8 mouse cellular contexts compared by ENCODE assay signal in genomic region chr11:73175612-73176011, GRCm38 (mm10). TPM values are rescaled to one million over a fixed set of nuclear protein-coding genes. Genes with fewer than 3 reads are reported as not detected.
DNase-seq lines count a peak whose midpoint lies in the region; ATAC-seq lines count a peak whose summit lies in the region.

No protein-coding gene starts in this region.

- no peak for DNase-seq in heart, postnatal 14 days
- no peak for DNase-seq in forebrain, embryonic 10.5 days (ENCODE audit: extremely low spot score, low spot score)
- DNase-seq in kidney, postnatal 10 days = peak; percentile 83
- peak; percentile 70 to 88 for DNase-seq in lung, postnatal 4 days
- no peak for DNase-seq in layer of hippocampus, adult 11-12 months (ENCODE audit: low spot score)
- no peak for DNase-seq in ovary, postnatal 36 days (ENCODE audit: low spot score)

- intact Hi-C loops in heart, postnatal 14 days (cut with DNase I) = loop anchor here (5.0 kb wide), 1 partner anchor 38 kb away; the partner anchor contains the start of gene Haspin

- H3K4me1 ChIP-seq in heart, embryonic 16.5 days (ENCODE audit: control insufficient read depth, insufficient read depth, low read length) = peaks cover 39% of the 10 kb centered on the region
- peaks cover 28% of the 10 kb centered on the region for H3K4me1 ChIP-seq in forebrain, embryonic 10.5 days

- H3K36me3 ChIP-seq in heart, embryonic 16.5 days (ENCODE audit: control insufficient read depth, insufficient read depth) = peaks cover 5% of the 10 kb centered on the region; the same call in 1 of the 2 replicates
- peaks cover 47% of the 10 kb centered on the region for H3K36me3 ChIP-seq in forebrain, embryonic 10.5 days (replicated peaks)

- ATAC-seq in heart, embryonic 16.5 days (replicated peaks; ENCODE audit: extremely low read depth, insufficient read depth, low FRiP score) = no peak
- ATAC-seq in activated CD4-positive, CD25-positive, alpha-beta regulatory T cell, adult 4 months = no peak

- H3K27me3 ChIP-seq in heart, embryonic 16.5 days (ENCODE audit: control insufficient read depth, insufficient read depth, low read length) = no peaks in the 10 kb centered on the region
- H3K27me3 ChIP-seq in forebrain, embryonic 10.5 days (ENCODE audit: poor library complexity, severe bottlenecking) = no peaks in the 10 kb centered on the region

- H3K9ac ChIP-seq in heart, embryonic 16.5 days (ENCODE audit: low read length) = peak overlapping the region; percentile 91

- H3K4me3 ChIP-seq in heart, embryonic 16.5 days (ENCODE audit: low read length) = peak overlapping the region; percentile 98
- peak overlapping the region; percentile 73 for H3K4me3 ChIP-seq in forebrain, embryonic 10.5 days

- H3K27ac ChIP-seq in heart, embryonic 16.5 days (ENCODE audit: low read length) = no peak overlapping the region
- no peak overlapping the region for H3K27ac ChIP-seq in forebrain, embryonic 10.5 days

- no peaks in the 10 kb centered on the region for H3K9me3 ChIP-seq in heart, embryonic 16.5 days (replicated peaks; ENCODE audit: control insufficient read depth, low read length)
- H3K9me3 ChIP-seq in forebrain, embryonic 10.5 days = no peaks in the 10 kb centered on the region

- peak overlapping the region; percentile 91 for H3K4me2 ChIP-seq in heart, embryonic 16.5 days (ENCODE audit: low read depth, low read length)

- WGBS in heart, embryonic 16.5 days = 39% methylated on average over 8 of the region's 8 CpGs
- 55% methylated on average over 8 of the region's 8 CpGs for WGBS in forebrain, embryonic 10.5 days

RNA-seq across cellular contexts. Expression of gene Emc6, which starts 1.2 kb away (rescaled TPM):
- 105 and 113 TPM in 2 replicates for polyA plus RNA-seq in heart, embryonic 16.5 days (2015; fragmentation: Nextera tagmentation; extraction: Ambion mirVana)
- 10 to 100 TPM; 72.4 to 75.5 TPM for total RNA-seq in heart, postnatal 14 days (2021)
- 135 and 138 TPM in 2 replicates for polyA plus RNA-seq in forebrain, embryonic 10.5 days (2016; fragmentation: Nextera tagmentation; extraction: Ambion mirVana)
- 10 to 100 TPM; 50.2 to 65.2 TPM for polyA plus RNA-seq in activated CD4-positive, CD25-positive, alpha-beta regulatory T cell, adult 4 months (2017; shearing (Covaris generic))

RNA-seq across cellular contexts. Expression of gene Tax1bp3, which starts 1.3 kb away (rescaled TPM):
- polyA plus RNA-seq in heart, embryonic 16.5 days (2015; fragmentation: Nextera tagmentation; extraction: Ambion mirVana) = 237 and 257 TPM in 2 replicates
- total RNA-seq in heart, postnatal 14 days (2021) = 10 to 100 TPM; 55.3 to 62.3 TPM
- 143 TPM in 2 replicates for polyA plus RNA-seq in forebrain, embryonic 10.5 days (2016; fragmentation: Nextera tagmentation; extraction: Ambion mirVana)
- polyA plus RNA-seq in activated CD4-positive, CD25-positive, alpha-beta regulatory T cell, adult 4 months (2017; shearing (Covaris generic)) = 10 to 100 TPM; 20.6 to 28.4 TPM

RNA-seq across cellular contexts. Expression of gene P2rx5, which starts 15.4 kb away (rescaled TPM):
- polyA plus RNA-seq in heart, embryonic 16.5 days (2015; fragmentation: Nextera tagmentation; extraction: Ambion mirVana) = 2.2 and 2.9 TPM in 2 replicates
- total RNA-seq in heart, postnatal 14 days (2021) = 1 to 10 TPM; 6.9 to 7.7 TPM
- 0.10 and 0.24 TPM in 2 replicates for polyA plus RNA-seq in forebrain, embryonic 10.5 days (2016; fragmentation: Nextera tagmentation; extraction: Ambion mirVana)
- under 1 TPM in 1 of 2 experiments, not detected in 1; 0.19 TPM for polyA plus RNA-seq in activated CD4-positive, CD25-positive, alpha-beta regulatory T cell, adult 4 months (2017; shearing (Covaris generic))

RNA-seq across cellular contexts. Expression of gene Ctns, which starts 23.2 kb away (rescaled TPM):
- 14.5 and 15.3 TPM in 2 replicates for polyA plus RNA-seq in heart, embryonic 16.5 days (2015; fragmentation: Nextera tagmentation; extraction: Ambion mirVana)
- total RNA-seq in heart, postnatal 14 days (2021) = 10 to 100 TPM; 11.3 to 11.7 TPM
- polyA plus RNA-seq in forebrain, embryonic 10.5 days (2016; fragmentation: Nextera tagmentation; extraction: Ambion mirVana) = 14.8 and 16.1 TPM in 2 replicates
- 1 to 10 TPM; 8.6 to 8.9 TPM for polyA plus RNA-seq in activated CD4-positive, CD25-positive, alpha-beta regulatory T cell, adult 4 months (2017; shearing (Covaris generic))

RNA-seq across cellular contexts. Expression of gene Shpk, which starts 23.6 kb away (rescaled TPM):
- 0.86 and 1.00 TPM in 2 replicates for polyA plus RNA-seq in heart, embryonic 16.5 days (2015; fragmentation: Nextera tagmentation; extraction: Ambion mirVana)
- total RNA-seq in heart, postnatal 14 days (2021) = 1 to 10 TPM; 1.2 to 1.5 TPM
- 0.69 and 0.81 TPM in 2 replicates for polyA plus RNA-seq in forebrain, embryonic 10.5 days (2016; fragmentation: Nextera tagmentation; extraction: Ambion mirVana)
- polyA plus RNA-seq in activated CD4-positive, CD25-positive, alpha-beta regulatory T cell, adult 4 months (2017; shearing (Covaris generic)) = 1 to 10 TPM; 2.7 to 2.8 TPM

Comparison
In these comparisons a context has a peak if more than half of its experiments do, and no peak if none do; other contexts are left out.
1. DNase-seq: peak in kidney, postnatal 10 days (single experiment) and lung, postnatal 4 days (2 of 2); none in heart, postnatal 14 days (0 of 2), forebrain, embryonic 10.5 days (single experiment), layer of hippocampus, adult 11-12 months (single experiment) and ovary, postnatal 36 days (single experiment).